Mouse (Mus musculus) stomach, postnatal 0 days (tissue): ENCODE measurements at regions not wholly inside any gene's neighbourhood (a gene's known extent, or its start where the extent isn't known, plus 50 kb on each side); places are given as distances from the start of the nearest gene placed in this dataset.

ENCODE experiments used
- CTCF ChIP-seq: IDR thresholded peaks from 2 replicates; pipeline ENCODE4 v1.5.1; 2016; ENCODE audit warnings: antibody characterized with exemption, low read depth, mild to moderate bottlenecking, moderate library complexity
- EP300 ChIP-seq: optimal IDR thresholded peaks from 2 replicates; pipeline ENCODE3; 2016; ENCODE audit warnings: antibody characterized with exemption

DNA sequence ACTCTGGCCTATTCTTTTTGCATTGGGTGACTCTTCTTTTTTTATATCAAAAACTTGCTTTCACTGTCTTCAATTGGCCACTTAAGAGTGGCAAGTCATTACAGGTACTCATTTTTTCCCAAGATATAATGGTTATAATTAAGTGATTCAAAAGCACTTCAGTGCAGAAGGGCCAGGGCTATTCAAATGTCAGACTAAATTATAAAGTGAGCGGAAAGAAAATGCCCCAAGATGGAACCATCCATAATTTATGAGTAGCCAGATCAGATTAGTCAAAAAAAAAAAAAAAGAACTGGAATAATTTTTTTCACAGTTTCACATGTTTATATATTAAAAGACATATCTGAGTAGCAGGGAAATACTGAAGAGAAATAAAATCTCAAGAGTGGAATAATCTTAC, 333.8 kb upstream of the 4930452B06Rik start:
- TF ChIP-seq CTCF (no peak), EP300 (no peak)
